ENCODE assay signal across 9 mouse cellular contexts in the genomic region with DNA sequence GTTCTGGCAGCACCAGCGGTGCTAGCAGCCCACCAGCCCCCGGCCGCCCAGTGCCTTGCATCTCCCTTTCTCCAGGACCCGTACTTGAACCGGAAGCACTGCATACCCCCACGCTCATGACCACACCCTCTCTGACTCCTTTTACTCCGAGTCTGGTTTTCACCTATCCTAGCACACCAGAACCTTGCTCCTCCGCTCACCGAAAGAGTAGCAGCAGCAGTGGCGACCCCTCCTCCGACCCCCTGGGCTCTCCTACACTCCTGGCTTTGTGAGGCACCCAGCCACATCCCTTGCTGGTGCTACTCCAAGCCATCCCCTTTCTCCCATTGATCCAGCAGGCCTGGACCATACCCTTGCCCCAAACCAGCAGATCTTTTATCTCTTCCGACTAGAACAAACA. TPM values are rescaled to one million over a fixed set of nuclear protein-coding genes. Genes with fewer than 3 reads are reported as not detected.
A peak's percentile ranks its signal among the peaks of the same experiment; 100 is the strongest.
DNase-seq lines count a peak whose midpoint lies in the region; ATAC-seq and TF ChIP-seq lines count a peak whose summit lies in the region.
"Had no signal": no experiment of that assay in that cellular context is flagged by ENCODE, and none has a peak within 500 bp of the region (broad histone marks: within the 10 kb centered on the region; RNA-seq: fewer than 3 reads in every experiment).

No protein-coding gene starts in this region.

- 71% methylated on average over 12 of the region's 12 CpGs for WGBS in kidney, embryonic 14.5 days
- 87% methylated on average over 12 of the region's 12 CpGs for WGBS in embryonic facial prominence, embryonic 12.5 days
- WGBS in hindbrain, postnatal 0 days: 73% methylated on average over 12 of the region's 12 CpGs

- H3K9ac ChIP-seq in kidney, embryonic 14.5 days (ENCODE audit: low read depth, low read length): no peak overlapping the region
- H3K9ac ChIP-seq in embryonic facial prominence, embryonic 12.5 days: peak overlapping the region; percentile 31; the same call in 1 of the 2 replicates
- H3K9ac ChIP-seq in hindbrain, postnatal 0 days (replicated peaks; ENCODE audit: low read length): no peak overlapping the region

- DNase-seq in kidney, postnatal 14 days: no peak
- no peak for DNase-seq in hindbrain, postnatal 0 days (ENCODE audit: low spot score)
- DNase-seq in embryo, embryonic 10.5 days (ENCODE audit: low spot score): no peak
- DNase-seq in spleen, postnatal 14 days (ENCODE audit: low spot score in 2 of 2): no peak
- DNase-seq in frontal cortex, postnatal 10 days (ENCODE audit: low spot score in 2 of 2): no peak
- DNase-seq: kidney, adult 8-10 months had no signal

- peaks cover 61% of the 10 kb centered on the region for H3K79me2 ChIP-seq in myocyte (ENCODE audit: control insufficient read depth, insufficient read depth)

- H3K4me3 ChIP-seq in kidney, embryonic 14.5 days (ENCODE audit: low read length): peak overlapping the region; percentile 77
- H3K4me3 ChIP-seq in embryonic facial prominence, embryonic 12.5 days: 0 out of 2 replicates have a peak overlapping the region, but pooled peaks have one; percentile 79
- no peak overlapping the region for H3K4me3 ChIP-seq in hindbrain, postnatal 0 days (ENCODE audit: low read length)
- H3K4me3 ChIP-seq in myocyte: no peak overlapping the region

- H3K36me3 ChIP-seq in kidney, embryonic 14.5 days (ENCODE audit: control insufficient read depth, insufficient read depth, low read length): peaks cover 10% of the 10 kb centered on the region
- H3K36me3 ChIP-seq in embryonic facial prominence, embryonic 12.5 days: peaks cover 10% of the 10 kb centered on the region; the same call in 1 of the 2 replicates
- H3K36me3 ChIP-seq in hindbrain, postnatal 0 days (ENCODE audit: insufficient read depth, low read length): no peaks in the 10 kb centered on the region
- peaks cover 6% of the 10 kb centered on the region for H3K36me3 ChIP-seq in myocyte (ENCODE audit: control insufficient read depth, insufficient read depth)

- H3K27ac ChIP-seq in kidney, embryonic 14.5 days (ENCODE audit: low read depth, low read length): no peak overlapping the region
- no peak overlapping the region for H3K27ac ChIP-seq in embryonic facial prominence, embryonic 12.5 days
- H3K27ac ChIP-seq in hindbrain, postnatal 0 days: no peak overlapping the region

- H3K27me3 ChIP-seq in kidney, embryonic 14.5 days (ENCODE audit: control insufficient read depth, insufficient read depth, low read length): no peaks in the 10 kb centered on the region
- peaks cover 5% of the 10 kb centered on the region for H3K27me3 ChIP-seq in embryonic facial prominence, embryonic 12.5 days
- H3K27me3 ChIP-seq in hindbrain, postnatal 0 days (ENCODE audit: insufficient read depth, low read length): 0 out of 2 replicates have a peak, but pooled peaks cover 2% of the 10 kb centered on the region
- H3K27me3 ChIP-seq in myocyte (ENCODE audit: control insufficient read depth, insufficient read depth, insufficient read length): no peaks in the 10 kb centered on the region

- no peak for ATAC-seq in kidney, embryonic 14.5 days (ENCODE audit: low FRiP score, low TSS enrichment)
- ATAC-seq in embryonic facial prominence, embryonic 12.5 days (ENCODE audit: insufficient number of reproducible peaks, insufficient read depth, low FRiP score, low TSS enrichment): no peak
- no peak for ATAC-seq in hindbrain, postnatal 0 days

- TF ChIP-seq POLR2A in myocyte (IDR thresholded peaks at IDR 0.05; ENCODE audit: insufficient read length, low read depth): peak; percentile 4

- H3ac ChIP-seq in myocyte (ENCODE audit: control insufficient read depth, insufficient read length): no peak overlapping the region

- peaks cover 27% of the 10 kb centered on the region; the same call in 1 of the 2 replicates for H3K4me1 ChIP-seq in kidney, embryonic 14.5 days (ENCODE audit: control insufficient read depth, insufficient read depth, low read length)
- H3K4me1 ChIP-seq in embryonic facial prominence, embryonic 12.5 days: peaks cover 17% of the 10 kb centered on the region
- H3K4me1 ChIP-seq in hindbrain, postnatal 0 days (ENCODE audit: insufficient read depth, low read length): peaks cover 19% of the 10 kb centered on the region

- TF ChIP-seq CTCF in hindbrain, postnatal 0 days (IDR thresholded peaks at IDR 0.05; ENCODE audit: low read depth): no peak

- no peaks in the 10 kb centered on the region for H3K9me3 ChIP-seq in kidney, embryonic 14.5 days (ENCODE audit: control insufficient read depth, low read length)
- no peaks in the 10 kb centered on the region for H3K9me3 ChIP-seq in embryonic facial prominence, embryonic 12.5 days
- no peaks in the 10 kb centered on the region for H3K9me3 ChIP-seq in hindbrain, postnatal 0 days (ENCODE audit: low read length)

- peak overlapping the region; percentile 98 for H3K4me2 ChIP-seq in kidney, embryonic 14.5 days (replicated peaks; ENCODE audit: low read depth, low read length)
- H3K4me2 ChIP-seq in embryonic facial prominence, embryonic 12.5 days (replicated peaks): peak overlapping the region; percentile 99
- peak overlapping the region; percentile 96 for H3K4me2 ChIP-seq in hindbrain, postnatal 0 days (ENCODE audit: low read depth, low read length)
- H3K4me2 ChIP-seq in myocyte (ENCODE audit: low read depth): peak overlapping the region; percentile 93

TF ChIP-seq in myocyte, 11 proteins besides CTCF, POLR2A, EP300 and RAD21:
- TF ChIP-seq TCF12 (IDR thresholded peaks at IDR 0.05; ENCODE audit: insufficient read depth, poor library complexity, severe bottlenecking): no peak

RNA-seq across cellular contexts. Expression of gene Ccdc85b, which starts 2.7 kb away (rescaled TPM):
- polyA plus RNA-seq in kidney, embryonic 14.5 days (2014; fragmentation: Nextera tagmentation; extraction: Ambion mirVana): 8.5 and 11.3 TPM in 2 replicates
- 10.8 and 11.0 TPM in 2 replicates for polyA plus RNA-seq in embryonic facial prominence, embryonic 12.5 days (2016; fragmentation: Nextera tagmentation; extraction: Ambion mirVana)
- total RNA-seq in hindbrain, postnatal 0 days (2014; rRNA removed): 17.4 and 18.5 TPM in 2 replicates
- polyA plus RNA-seq in hindbrain, postnatal 0 days (2015; fragmentation: Nextera tagmentation; extraction: Ambion mirVana): 16.0 and 16.1 TPM in 2 replicates
- 10.7 TPM for polyA plus RNA-seq in myocyte (2012; fragmentation: generic; extraction: Trizol)

RNA-seq across cellular contexts. Expression of gene Fibp, which starts 5.4 kb away (rescaled TPM):
- 122 and 125 TPM in 2 replicates for polyA plus RNA-seq in kidney, embryonic 14.5 days (2014; fragmentation: Nextera tagmentation; extraction: Ambion mirVana)
- 146 and 150 TPM in 2 replicates for polyA plus RNA-seq in embryonic facial prominence, embryonic 12.5 days (2016; fragmentation: Nextera tagmentation; extraction: Ambion mirVana)
- 76.1 and 103 TPM in 2 replicates for total RNA-seq in hindbrain, postnatal 0 days (2014; rRNA removed)
- polyA plus RNA-seq in hindbrain, postnatal 0 days (2015; fragmentation: Nextera tagmentation; extraction: Ambion mirVana): 172 and 179 TPM in 2 replicates
- 122 TPM for polyA plus RNA-seq in myocyte (2012; fragmentation: generic; extraction: Trizol)

RNA-seq across cellular contexts. Expression of gene Fosl1, which starts 7.7 kb away (rescaled TPM):
- not detected in 2 replicates for polyA plus RNA-seq in kidney, embryonic 14.5 days (2014; fragmentation: Nextera tagmentation; extraction: Ambion mirVana)
- not detected in 2 replicates for polyA plus RNA-seq in embryonic facial prominence, embryonic 12.5 days (2016; fragmentation: Nextera tagmentation; extraction: Ambion mirVana)
- not detected in 2 replicates for total RNA-seq in hindbrain, postnatal 0 days (2014; rRNA removed)
- polyA plus RNA-seq in hindbrain, postnatal 0 days (2015; fragmentation: Nextera tagmentation; extraction: Ambion mirVana): not detected in 2 replicates
- polyA plus RNA-seq in myocyte (2012; fragmentation: generic; extraction: Trizol): 15.4 TPM

RNA-seq across cellular contexts. Expression of gene Ctsw, which starts 13.3 kb away (rescaled TPM):
- polyA plus RNA-seq in kidney, embryonic 14.5 days (2014; fragmentation: Nextera tagmentation; extraction: Ambion mirVana): 0.54 TPM in 2 replicates
- polyA plus RNA-seq in embryonic facial prominence, embryonic 12.5 days (2016; fragmentation: Nextera tagmentation; extraction: Ambion mirVana): 1.9 and 2.1 TPM in 2 replicates
- total RNA-seq in hindbrain, postnatal 0 days (2014; rRNA removed): 1.2 and 4.5 TPM in 2 replicates
- 1.6 and 2.0 TPM in 2 replicates for polyA plus RNA-seq in hindbrain, postnatal 0 days (2015; fragmentation: Nextera tagmentation; extraction: Ambion mirVana)
- 7.2 TPM for polyA plus RNA-seq in myocyte (2012; fragmentation: generic; extraction: Trizol)

RNA-seq across cellular contexts. Expression of gene Efemp2, which starts 18.7 kb away (rescaled TPM):
- 109 and 139 TPM in 2 replicates for polyA plus RNA-seq in kidney, embryonic 14.5 days (2014; fragmentation: Nextera tagmentation; extraction: Ambion mirVana)
- polyA plus RNA-seq in embryonic facial prominence, embryonic 12.5 days (2016; fragmentation: Nextera tagmentation; extraction: Ambion mirVana): 145 TPM in 2 replicates
- 46.3 and 49.3 TPM in 2 replicates for total RNA-seq in hindbrain, postnatal 0 days (2014; rRNA removed)
- 36.5 and 41.7 TPM in 2 replicates for polyA plus RNA-seq in hindbrain, postnatal 0 days (2015; fragmentation: Nextera tagmentation; extraction: Ambion mirVana)
- polyA plus RNA-seq in myocyte (2012; fragmentation: generic; extraction: Trizol): 81.3 TPM

Comparison
In these comparisons a context has a peak if more than half of its experiments do, and no peak if none do; other contexts are left out.
1. H3K4me3 ChIP-seq: peak in kidney, embryonic 14.5 days (single experiment) and embryonic facial prominence, embryonic 12.5 days (single experiment); none in hindbrain, postnatal 0 days (single experiment) and myocyte (single experiment).
2. RNA of gene Fosl1, which starts 7.7 kb away (polyA plus RNA-seq): 15.4 TPM in myocyte (single experiment); not detected in kidney, embryonic 14.5 days, not detected in hindbrain, postnatal 0 days and not detected in embryonic facial prominence, embryonic 12.5 days; every median in the first group is over 10 times any median in the second.
3. Peak in every context shown above with its lines, with median percentiles within 50 percentile points of each other: H3K4me2 ChIP-seq.